Mouse (Mus musculus) heart, adult 8-10 months (tissue): Measurements from ENCODE around the gene Cep112. TPM values are rescaled to one million over a fixed set of nuclear protein-coding genes. Genes with fewer than 3 reads are reported as not detected.

ENCODE experiments used
- DNase-seq: peaks from one replicate; pipeline ENCODE4 v3.0.0; 2022; ENCODE audit warnings: low spot score
- total RNA-seq, 4 experiments: library from RNA; stranded (reverse); gene quantifications; 2 replicates each; pipeline ENCODE4 v1.2.4; 2022

Gene Cep112
- total RNA-seq, 4 experiments from 2014 or later: 9.3 to 12.4 (median 11.4) TPM

- no peak for DNase-seq
Observed at GRCm38 (mm10) chr11:108909396-108910195, 484.6 kb downstream of the Cep112 start.

Other genes starting within 250 kb of the Cep112 start
- not detected for gene Apoh, start 81.8 kb upstream of the Cep112 start, total RNA-seq
- 10 to 100 TPM; 28.2 to 38.1 (median 33.4) TPM for gene Prkca, start 81.3 kb upstream of the Cep112 start, total RNA-seq